Mouse (Mus musculus) forebrain, postnatal 0 days (tissue): ENCODE data around the gene Adad2. TPM values are rescaled to one million over a fixed set of nuclear protein-coding genes. Genes with fewer than 3 reads are reported as not detected.

Experiments
- ATAC-seq: fragments of 200-750 bp; cut with Nextera tagmentation; 2 replicates; pipeline ENCODE4 v1.8.0; 2017; ENCODE audit warnings: mild to moderate bottlenecking, moderate library complexity
- DNase-seq: peaks from one replicate; pipeline ENCODE4 v3.0.0-alpha.2; 2015
- H3K27ac ChIP-seq: fragments of 300-500 bp; sonication (generic); 2 replicates; pipeline ENCODE4 v1.5.1; 2014; ENCODE audit warnings: low read depth, mild to moderate bottlenecking, antibody characterized with exemption, low read length, moderate library complexity, mixed read lengths
- H3K27me3 ChIP-seq: fragments of 300-500 bp; sonication (generic); 2 replicates; pipeline ENCODE4 v1.6.1; 2014; ENCODE audit warnings: mild to moderate bottlenecking, low read length, mixed read lengths; ENCODE audit not compliant: insufficient read depth
- H3K36me3 ChIP-seq: fragments of 300-500 bp; sonication (generic); 2 replicates; pipeline ENCODE4 v1.6.1; 2014; ENCODE audit warnings: mild to moderate bottlenecking, moderate library complexity; ENCODE audit not compliant: insufficient read depth
- H3K4me1 ChIP-seq: fragments of 300-500 bp; sonication (generic); 2 replicates; pipeline ENCODE4 v1.6.1; 2014; ENCODE audit warnings: antibody characterized with exemption; ENCODE audit not compliant: insufficient read depth
- H3K4me2 ChIP-seq: fragments of 300-500 bp; sonication (generic); 2 replicates; pipeline ENCODE4 v1.6.1; 2014; ENCODE audit warnings: low read depth, mild to moderate bottlenecking, moderate library complexity
- H3K4me3 ChIP-seq: fragments of 300-500 bp; sonication (generic); 2 replicates; pipeline ENCODE4 v1.5.1; 2014; ENCODE audit warnings: low read depth, low read length, mixed read lengths
- H3K9ac ChIP-seq: fragments of 300-500 bp; sonication (generic); 2 replicates; pipeline ENCODE4 v1.6.1; 2014; ENCODE audit warnings: mild to moderate bottlenecking
- H3K9me3 ChIP-seq: fragments of 300-500 bp; sonication (generic); 2 replicates; pipeline ENCODE4 v1.6.1; 2016; ENCODE audit warnings: low read length
- CTCF ChIP-seq: sonication (generic); IDR thresholded peaks from 2 replicates; pipeline ENCODE4 v1.5.1; 2016; ENCODE audit warnings: antibody characterized with exemption, control low read depth, low read depth
- WGBS: fragments of 180-500 bp; shearing (Covaris S2); extraction: QIAGEN DNeasy Blood & Tissue Kit; methylation state at CpG from one replicate; pipeline ENCODE4 v1.1.7; 2014; 5-methylcytosine and 5-hydroxymethylcytosine counted together
- polyA plus RNA-seq: library from polyadenylated mRNA; unstranded; fragments of >200 nt; fragmentation: Nextera tagmentation; extraction: Ambion mirVana; gene quantifications from 2 replicates; pipeline ENCODE4 v1.2.1, GENCODE M21; 2015
- total RNA-seq: library from RNA; depleted of rRNA; stranded (reverse); fragments of >200 nt; gene quantifications from 2 replicates; pipeline ENCODE4 v1.2.3, GENCODE M21; 2014

The Adad2 gene
- total and polyA plus RNA-seq, 2 experiments from 2014 or later = 0.16 TPM; not detected in 1

DNA sequence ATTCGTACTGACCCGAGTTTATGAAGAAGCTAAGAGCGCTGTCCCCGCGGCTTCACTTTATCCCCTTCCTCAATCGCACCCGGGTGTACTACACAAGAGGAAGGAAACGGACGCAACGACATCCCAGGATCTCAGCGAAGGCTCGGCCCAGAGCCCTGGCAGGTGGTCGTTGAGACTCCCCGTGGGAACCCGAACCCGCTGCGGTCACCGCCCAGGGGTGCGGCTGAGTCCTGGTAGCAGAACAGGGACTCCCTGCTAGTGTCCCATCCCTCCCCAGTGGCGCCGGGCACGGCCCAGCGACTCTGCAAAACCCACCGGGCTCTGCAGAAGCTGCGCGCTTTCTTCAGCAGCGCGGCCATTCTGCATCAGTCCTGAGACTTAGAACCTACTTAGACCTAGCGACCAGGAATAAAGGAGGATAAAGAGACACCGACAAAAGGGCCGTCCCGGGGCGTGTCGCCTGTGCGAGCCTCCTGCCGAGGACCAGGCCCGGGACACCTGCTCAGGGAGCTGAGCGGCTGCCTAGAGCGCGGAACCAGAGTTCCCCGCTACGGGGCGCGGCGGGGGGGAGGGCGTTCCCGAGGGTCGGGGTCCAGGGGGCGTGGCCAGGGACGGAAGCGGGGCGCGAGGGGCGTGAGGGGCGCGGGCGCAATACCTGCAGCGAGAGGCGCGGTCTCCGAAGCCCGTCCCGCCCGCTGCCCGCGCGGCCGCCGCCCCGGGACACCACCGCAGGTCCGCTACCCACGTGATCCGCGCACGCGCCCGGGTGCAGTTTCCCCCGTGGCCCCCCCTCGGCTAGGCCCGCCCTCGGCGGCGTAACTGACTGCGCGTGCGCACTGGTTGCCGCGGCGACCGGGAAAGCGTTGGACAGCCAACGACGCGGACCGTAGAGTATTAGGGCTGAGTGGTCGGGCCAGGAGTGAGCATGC, 37.8 kb upstream of the Adad2 start, which contains the start of the genes Hsdl1 and Dnaaf1:
Gene Hsdl1, minus strand, starts transcription at position 747 of the 929 bp plus-strand sequence.
Gene Dnaaf1, plus strand, starts transcription at position 799 of the 929 bp plus-strand sequence.
- Histone ChIP-seq H3K4me3 (peak within 1 kb of the TSS; percentile 89), H3K9me3 (no peaks in the 10 kb centered on the region), H3K27me3 (no peaks in the 10 kb centered on the region), H3K9ac (peak within 1 kb of the TSS; percentile 81), H3K36me3 (no peaks in the 10 kb centered on the region), H3K27ac (peak within 1 kb of the TSS; percentile 77), H3K4me2 (peak within 1 kb of the TSS; percentile 83), H3K4me1 (peaks cover 5% of the 10 kb centered on the region)
- WGBS = 2% methylated on average over 75 of the region's 97 CpGs
- peak; percentile 53 for TF ChIP-seq CTCF
- peak; percentile 96 for DNase-seq
- peak; percentile 92 for ATAC-seq

DNA sequence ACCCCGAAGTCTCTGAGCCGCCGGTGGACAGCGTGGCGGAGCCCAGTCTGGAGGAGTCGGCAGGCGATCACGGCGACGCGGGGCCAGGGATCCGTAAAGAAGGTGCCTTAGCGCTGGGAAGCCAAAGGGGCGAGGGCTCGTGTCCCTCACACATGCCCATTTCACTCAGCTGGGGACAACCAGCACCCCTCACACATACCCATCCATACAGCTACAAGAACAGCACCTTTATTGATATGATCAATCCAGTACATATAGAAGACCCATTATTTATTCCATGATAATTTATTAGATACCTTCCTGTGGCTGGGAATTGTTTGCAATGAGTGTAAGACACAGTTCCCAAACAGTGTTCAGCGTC, 37.2 kb upstream of the Adad2 start:
- H3K4me2 ChIP-seq = peak overlapping the region; percentile 83
- no peak for TF ChIP-seq CTCF
- WGBS = 4% methylated on average over 15 of the region's 16 CpGs
- H3K27me3 ChIP-seq = no peaks in the 10 kb centered on the region
- H3K4me1 ChIP-seq = peaks cover 5% of the 10 kb centered on the region
- ATAC-seq (no peak), DNase-seq (no peak)
- H3K4me3 ChIP-seq = peak overlapping the region; percentile 89
- peak overlapping the region; percentile 81 for H3K9ac ChIP-seq
- H3K36me3 ChIP-seq = no peaks in the 10 kb centered on the region
- no peaks in the 10 kb centered on the region for H3K9me3 ChIP-seq
- peak overlapping the region; percentile 77 for H3K27ac ChIP-seq

DNA sequence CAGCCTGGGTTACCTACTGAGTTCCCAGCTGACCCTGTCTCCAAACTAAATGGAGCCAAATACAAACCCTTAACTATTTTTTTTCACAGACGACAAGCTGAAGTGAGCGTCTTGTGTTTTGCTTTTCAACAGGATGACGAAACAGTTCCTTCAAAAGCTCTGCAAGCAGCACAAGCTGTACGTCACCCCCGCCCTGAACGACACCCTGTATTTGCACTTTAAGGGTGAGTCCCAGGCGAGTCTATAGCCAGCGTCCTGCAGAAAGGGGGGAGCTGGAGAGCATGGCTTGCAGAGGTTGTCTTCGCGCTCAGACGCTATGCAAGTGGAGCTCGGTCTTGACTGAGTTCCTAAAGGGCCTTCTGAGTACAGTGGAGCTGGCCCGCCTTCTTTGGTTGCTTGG, 33.5 kb upstream of the Adad2 start:
- Histone ChIP-seq H3K4me1 (no peaks in the 10 kb centered on the region), H3K9me3 (no peaks in the 10 kb centered on the region), H3K4me2 (no peak overlapping the region), H3K27me3 (no peaks in the 10 kb centered on the region), H3K27ac (no peak overlapping the region), H3K9ac (no peak overlapping the region), H3K4me3 (no peak overlapping the region), H3K36me3 (no peaks in the 10 kb centered on the region)
- no peak for TF ChIP-seq CTCF
- DNase-seq (no peak), ATAC-seq (no peak)
- 44% methylated on average over 13 of the region's 13 CpGs for WGBS

DNA sequence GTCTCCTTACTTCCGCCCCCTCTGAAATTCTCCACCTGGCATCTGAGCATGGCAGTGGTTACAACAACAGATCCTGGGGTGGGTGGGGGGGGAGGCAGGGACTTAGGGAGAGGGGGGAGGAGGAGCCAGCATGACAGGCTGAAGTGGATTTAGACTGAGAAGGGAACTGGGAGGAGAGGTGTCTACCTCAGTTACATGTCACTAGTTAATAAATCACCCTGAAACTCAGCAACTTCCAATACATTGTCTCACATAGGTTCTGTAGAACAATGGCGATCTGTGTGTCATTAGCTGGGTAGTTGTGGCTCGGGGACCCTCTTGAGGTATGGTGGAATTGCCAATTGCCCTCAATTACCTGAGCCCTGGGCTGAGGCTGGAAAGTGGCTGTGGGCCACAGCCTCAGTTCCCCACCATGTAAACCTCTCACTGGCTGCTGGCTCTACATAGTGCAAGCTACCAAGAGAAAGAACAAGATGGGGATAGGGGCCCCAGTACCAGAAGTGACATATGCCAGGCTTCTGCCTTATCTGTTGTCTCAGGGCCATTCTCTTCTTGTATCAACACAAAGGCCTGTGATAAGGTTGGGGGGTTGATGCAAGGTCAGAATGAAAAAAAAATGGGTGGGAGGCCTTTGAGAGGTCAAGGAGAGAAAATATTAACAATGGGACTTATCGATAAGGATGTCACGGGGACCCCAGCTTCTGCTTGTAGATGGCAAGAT, 31.9 kb upstream of the Adad2 start:
- no peak overlapping the region for H3K4me3 ChIP-seq
- no peak for ATAC-seq
- no peak for TF ChIP-seq CTCF

DNA sequence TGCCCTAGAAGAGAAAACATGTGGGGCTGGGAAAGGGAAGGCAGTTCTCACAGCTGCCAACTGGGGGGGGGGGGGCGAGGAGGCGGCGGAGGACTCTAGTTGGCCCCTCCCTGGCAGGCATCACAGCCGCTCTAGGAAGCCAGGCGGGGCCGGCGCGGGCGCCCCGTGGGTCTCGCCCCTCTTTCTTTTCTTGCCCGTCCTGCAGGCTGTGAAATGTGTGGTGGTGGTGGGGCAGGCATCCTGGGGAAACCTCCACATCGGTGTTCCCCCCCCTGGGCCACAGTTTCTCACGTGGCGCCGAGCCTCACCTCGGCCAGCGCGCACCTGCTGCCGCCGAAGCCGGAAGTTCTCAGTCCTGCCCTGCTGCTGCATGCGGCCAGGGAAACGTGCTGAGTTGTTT, 26.6 kb upstream of the Adad2 start:
- Histone ChIP-seq H3K27ac (no peak overlapping the region), H3K9ac (0 out of 2 replicates have a peak overlapping the region, but pooled peaks have one; percentile 25), H3K36me3 (no peaks in the 10 kb centered on the region), H3K4me1 (no peaks in the 10 kb centered on the region), H3K4me3 (peak overlapping the region; percentile 26), H3K9me3 (no peaks in the 10 kb centered on the region), H3K27me3 (no peaks in the 10 kb centered on the region), H3K4me2 (peak overlapping the region; percentile 50)
- ATAC-seq (no peak), DNase-seq (no peak)
- no peak for TF ChIP-seq CTCF
- WGBS = 23% methylated on average over 23 of the region's 24 CpGs

More for the DNA sequence above, 31.9 kb upstream of the Adad2 start:
- Histone ChIP-seq H3K27ac (no peak overlapping the region), H3K4me2 (no peak overlapping the region), H3K36me3 (no peaks in the 10 kb centered on the region), H3K9me3 (no peaks in the 10 kb centered on the region), H3K9ac (no peak overlapping the region), H3K4me1 (no peaks in the 10 kb centered on the region), H3K27me3 (no peaks in the 10 kb centered on the region)
- DNase-seq = no peak
- WGBS = 90% methylated on average over 5 of the region's 5 CpGs

DNA sequence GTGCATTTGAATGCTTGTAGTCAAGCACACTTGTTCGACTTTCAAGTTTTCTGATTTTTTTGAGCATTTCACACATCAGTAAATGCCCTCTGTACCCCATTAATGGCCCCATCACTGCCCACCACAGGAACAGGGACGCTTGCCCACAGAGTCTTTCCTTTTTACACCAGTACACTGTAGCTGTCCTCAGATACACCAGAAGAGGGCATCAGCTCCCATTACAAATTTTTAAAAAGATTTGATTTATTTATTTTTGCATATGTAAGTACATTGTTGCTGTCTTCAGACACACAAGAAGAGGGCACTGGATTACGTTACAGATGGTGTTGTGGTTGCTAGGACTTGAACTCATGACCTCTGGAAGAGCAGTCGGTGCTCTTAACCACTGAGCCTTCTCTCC, 24.2 kb upstream of the Adad2 start:
- Histone ChIP-seq H3K9ac (no peak overlapping the region), H3K4me1 (no peaks in the 10 kb centered on the region), H3K9me3 (no peaks in the 10 kb centered on the region), H3K27me3 (no peaks in the 10 kb centered on the region), H3K27ac (no peak overlapping the region), H3K36me3 (no peaks in the 10 kb centered on the region), H3K4me2 (no peak overlapping the region), H3K4me3 (no peak overlapping the region)
- 72% methylated on average over 4 of the region's 4 CpGs for WGBS
- DNase-seq = no peak
- no peak for ATAC-seq
- no peak for TF ChIP-seq CTCF

DNA sequence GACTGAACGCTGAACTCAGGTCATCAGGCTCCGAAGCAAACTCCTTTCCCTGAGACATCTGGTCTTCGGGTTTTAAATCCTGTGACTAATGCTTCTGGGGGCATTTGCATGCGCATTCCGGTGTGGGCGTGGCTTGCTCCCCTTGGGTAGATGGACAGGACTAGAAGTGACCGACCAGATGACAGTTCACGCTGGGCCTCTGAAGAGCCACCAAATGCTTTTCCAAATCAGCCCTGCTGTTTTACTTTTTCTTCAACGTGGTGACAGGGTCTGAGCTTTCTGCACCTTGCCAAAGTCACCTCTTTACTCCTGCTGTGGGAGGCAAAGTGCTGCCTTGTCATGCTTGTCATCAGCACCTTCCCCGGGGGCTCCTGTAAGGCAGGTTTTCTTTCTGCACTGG, 23.7 kb upstream of the Adad2 start:
- Histone ChIP-seq H3K27me3 (no peaks in the 10 kb centered on the region), H3K27ac (no peak overlapping the region), H3K9me3 (no peaks in the 10 kb centered on the region), H3K36me3 (no peaks in the 10 kb centered on the region), H3K9ac (no peak overlapping the region), H3K4me2 (no peak overlapping the region), H3K4me1 (no peaks in the 10 kb centered on the region), H3K4me3 (no peak overlapping the region)
- DNase-seq = no peak
- TF ChIP-seq CTCF = no peak
- ATAC-seq = no peak
- WGBS = 28% methylated on average over 10 of the region's 10 CpGs
